Mouse (Mus musculus) R1 (cell line): ENCODE measurements around the gene Stx4a.

Source experiments
- DNase-seq: peaks from one replicate; pipeline ENCODE4 v3.0.0-alpha.2; 2018; ENCODE audit warnings: low read depth, low spot score

The Stx4a gene

DNA sequence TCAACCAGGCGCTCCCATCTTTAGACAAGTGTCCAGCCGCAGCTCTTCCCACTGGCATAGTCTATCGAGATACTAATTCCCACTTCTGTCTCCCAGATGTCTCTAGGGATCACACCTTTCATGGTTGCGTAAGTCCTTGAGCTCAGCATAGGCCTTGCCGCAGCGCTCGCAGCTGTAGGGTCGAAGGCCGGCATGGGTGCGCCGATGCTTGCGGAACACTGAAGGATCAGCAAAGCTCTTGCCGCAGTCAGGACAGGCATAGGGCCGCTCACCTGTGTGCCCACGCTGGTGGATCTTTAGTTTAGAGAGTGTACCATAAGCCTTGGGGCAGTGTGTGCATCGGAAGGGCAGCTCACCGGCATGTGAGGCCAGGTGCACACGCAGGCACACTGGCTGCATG is 43.5 kb downstream of the Stx4a start:
- peak; percentile 33 for DNase-seq

GRCm38 (mm10) chr7:127869149-127869810 is 45.2 kb downstream of the Stx4a start:
- DNase-seq: no peak

GRCm38 (mm10) chr7:127870136-127870821 is 46.2 kb downstream of the Stx4a start:
- DNase-seq: peak; percentile 76

DNA sequence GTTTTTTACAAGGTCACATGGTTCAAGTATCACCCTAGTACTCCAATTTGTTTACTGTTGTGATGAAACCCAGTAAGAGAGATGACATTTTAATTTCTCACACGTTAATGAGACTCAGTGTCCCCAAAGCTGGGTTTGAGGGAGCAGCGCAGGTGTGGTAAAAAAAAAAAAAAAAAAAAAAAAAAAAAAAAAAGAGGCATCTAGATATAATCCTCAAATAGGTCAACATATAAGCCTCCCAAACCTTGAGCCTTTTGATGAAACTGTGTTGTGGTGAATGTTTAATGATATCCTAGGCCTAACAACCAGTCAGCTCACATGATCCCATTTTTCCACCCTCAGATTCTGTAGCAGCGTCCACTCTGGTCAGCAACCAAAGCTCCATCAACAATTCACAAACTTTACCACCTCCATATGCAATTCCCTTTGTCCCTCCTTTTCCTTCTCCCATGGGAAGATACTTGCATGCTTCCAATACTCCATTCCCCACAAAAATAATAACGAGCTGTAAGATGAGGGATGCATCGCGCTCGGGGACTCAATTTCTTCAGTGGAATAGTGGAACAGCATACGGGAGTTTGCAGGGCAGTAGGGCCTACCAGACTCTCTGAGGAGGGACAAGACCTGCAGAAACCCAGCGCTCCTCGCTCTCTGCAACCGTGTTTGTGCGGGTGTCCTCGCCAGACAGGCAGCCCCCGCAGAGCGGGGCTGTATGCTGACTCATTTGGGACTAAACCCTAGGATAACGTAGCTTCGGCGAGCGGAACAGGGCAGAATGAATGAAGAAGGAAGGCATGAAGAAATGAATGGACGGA is 50.9 kb downstream of the Stx4a start:
- DNase-seq: no peak

DNA sequence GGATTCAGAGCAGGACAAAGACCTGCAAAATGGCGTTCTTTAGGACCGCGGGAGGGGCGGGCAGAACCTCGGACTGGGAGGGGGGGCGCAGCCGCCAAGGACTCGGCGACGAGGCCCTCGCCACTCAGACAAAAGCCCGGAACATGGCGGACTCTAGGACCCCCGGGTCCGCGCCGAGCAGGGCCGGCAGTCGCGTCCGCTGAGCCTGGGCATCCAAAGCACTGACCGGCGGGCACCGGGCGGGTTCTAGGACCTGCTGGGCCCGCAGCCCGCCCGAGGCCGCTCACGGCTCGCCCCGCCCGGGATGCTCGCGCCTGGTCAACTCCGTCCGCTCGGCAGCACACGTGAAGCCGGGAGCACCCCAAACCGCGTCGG is 51.5 kb downstream of the Stx4a start:
- DNase-seq: peak; percentile 91

- DNase-seq: peak; percentile 91
Measured at GRCm38 (mm10) chr7:127876041-127876466, 52.0 kb downstream of the Stx4a start, which contains the start of gene Zfp646. Zfp646 (plus strand) TSS chr7:127876221.

- DNase-seq: peak; percentile 99
Measured at GRCm38 (mm10) chr7:127876467-127877348, 52.6 kb downstream of the Stx4a start, which contains the start of gene Zfp668. Zfp668 (minus strand) TSS chr7:127876828.

- DNase-seq: no peak
Measured at GRCm38 (mm10) chr7:127879301-127879700, 55.2 kb downstream of the Stx4a start.

DNA sequence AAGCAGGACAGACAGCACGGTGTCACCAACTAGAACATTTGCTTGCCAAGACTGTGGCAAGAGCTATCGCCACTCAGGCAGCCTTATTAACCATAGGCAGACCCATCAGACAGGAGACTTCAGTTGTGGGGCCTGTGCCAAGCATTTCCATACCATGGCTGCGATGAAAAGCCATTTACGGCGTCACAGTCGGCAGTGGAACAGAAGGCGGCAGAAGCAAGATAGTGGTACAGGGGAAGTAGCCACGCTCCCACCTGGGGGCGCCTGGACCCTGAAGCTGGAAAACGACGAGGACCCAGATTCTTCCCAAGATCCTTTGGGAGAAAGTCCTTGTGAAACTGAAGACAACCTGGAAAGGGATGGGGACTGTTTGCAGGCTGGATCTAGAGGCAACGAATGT is 56.3 kb downstream of the Stx4a start:
- no peak for DNase-seq

GRCm38 (mm10) chr7:127885951-127886350 is 61.9 kb downstream of the Stx4a start:
- DNase-seq: peak; percentile 79

- no peak for DNase-seq
Measured at GRCm38 (mm10) chr7:127886551-127886950, 62.5 kb downstream of the Stx4a start.

DNA sequence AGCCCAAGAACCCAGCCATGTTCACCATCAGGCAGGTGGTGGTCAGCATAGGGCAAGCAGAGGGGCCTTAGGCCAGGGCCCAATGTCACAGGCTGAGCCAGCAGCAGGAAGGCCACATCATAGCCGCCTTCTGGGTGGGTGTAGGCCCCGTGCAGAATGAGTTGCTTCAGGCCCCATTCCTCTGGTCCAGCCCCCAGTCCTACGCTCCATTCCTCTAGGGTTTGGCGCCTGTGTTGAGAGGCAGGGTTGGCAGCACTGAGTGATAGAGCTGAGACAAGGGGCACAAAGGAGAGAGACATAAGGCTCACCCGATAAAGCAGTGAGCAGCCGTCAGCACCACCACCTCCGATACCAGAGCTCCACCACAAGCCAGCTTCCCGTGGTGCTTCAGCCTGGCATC is 63.1 kb downstream of the Stx4a start:
- no peak for DNase-seq

DNA sequence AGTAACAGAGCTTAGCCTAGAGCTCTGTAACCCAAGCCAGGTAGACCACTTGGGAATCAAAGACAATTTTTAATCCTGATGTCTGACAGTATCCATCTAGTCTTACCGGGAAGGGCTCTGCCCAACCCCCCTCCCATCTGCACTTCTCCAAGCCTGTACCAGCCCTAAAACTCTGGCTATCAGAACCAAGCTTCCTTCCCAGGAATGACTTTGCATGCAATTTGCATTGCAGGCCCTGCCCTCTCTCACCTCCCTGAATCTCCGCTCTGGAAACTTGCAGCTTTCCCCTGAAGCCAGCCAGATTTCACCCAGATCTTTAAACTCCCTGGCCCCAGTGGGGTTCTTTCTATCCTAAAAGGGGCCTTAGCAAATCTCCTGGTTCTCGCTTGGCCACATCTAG is 63.7 kb downstream of the Stx4a start:
- peak; percentile 54 for DNase-seq

GRCm38 (mm10) chr7:127888821-127889220 is 64.7 kb downstream of the Stx4a start:
- no peak for DNase-seq

GRCm38 (mm10) chr7:127890798-127891197 is 66.7 kb downstream of the Stx4a start, which contains the start of gene Prss53:
Prss53 (minus strand) TSS chr7:127890970.
- no peak for DNase-seq

GRCm38 (mm10) chr7:127894480-127894879 is 70.4 kb downstream of the Stx4a start:
- no peak for DNase-seq

GRCm38 (mm10) chr7:127895442-127895841 is 71.3 kb downstream of the Stx4a start, which contains the start of the genes Gm21974 and Vkorc1:
Gm21974 (minus strand) TSS chr7:127895454.
Vkorc1 (minus strand) TSS chr7:127895617.
- peak; percentile 98 for DNase-seq

DNA sequence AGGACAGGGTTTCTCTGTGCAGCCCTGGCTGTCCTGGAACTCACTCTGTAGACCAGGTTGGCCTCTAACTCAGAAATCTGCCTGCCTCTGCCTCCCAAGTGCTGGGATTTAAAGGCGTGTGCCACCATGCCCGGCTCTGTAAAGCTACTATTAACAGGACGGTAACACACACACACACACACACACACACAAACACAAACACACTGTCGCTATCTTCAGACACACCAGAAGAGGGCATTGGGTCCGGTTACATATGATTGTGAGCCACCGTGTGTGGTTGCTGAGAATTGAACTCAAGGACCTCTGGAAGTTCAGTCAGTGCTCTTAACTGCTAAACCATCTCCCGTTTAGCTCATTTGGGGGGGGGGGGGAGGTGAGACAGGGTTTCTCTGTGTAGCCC is 71.8 kb downstream of the Stx4a start:
- peak; percentile 21 for DNase-seq

GRCm38 (mm10) chr7:127896384-127896783 is 72.3 kb downstream of the Stx4a start:
- DNase-seq: peak; percentile 89

GRCm38 (mm10) chr7:127897542-127897941 is 73.4 kb downstream of the Stx4a start:
- DNase-seq: no peak
